Mouse (Mus musculus) liver, embryonic 14.5 days (tissue): ENCODE measurements at regions not wholly inside any gene's neighbourhood (a gene's known extent, or its start where the extent isn't known, plus 50 kb on each side); places are given as distances from the start of the nearest gene placed in this dataset.

ENCODE experiments used
- ATAC-seq: fragments of 200-750 bp; cut with Nextera tagmentation; 2 replicates; pipeline ENCODE4 v1.8.0; 2017; ENCODE audit warnings: moderate number of reproducible peaks, mild to moderate bottlenecking, moderate library complexity; ENCODE audit not compliant: insufficient read depth
- DNase-seq, 3 experiments: peaks; one replicate each; pipeline ENCODE4 v3.0.0-alpha.2; 2012 to 2013; ENCODE audit warnings: low read depth in 3 of 3, low spot score in 3 of 3
- H3K27ac ChIP-seq: fragments of 300-500 bp; sonication (generic); 2 replicates; pipeline ENCODE4 v1.5.1; 2014; ENCODE audit warnings: moderate library complexity, mild to moderate bottlenecking, control low read depth, inconsistent platforms
- H3K27me3 ChIP-seq: fragments of 300-500 bp; sonication (generic); 2 replicates; pipeline ENCODE4 v1.6.1; 2014; ENCODE audit warnings: mild to moderate bottlenecking, low read length, moderate library complexity; ENCODE audit not compliant: control insufficient read depth, insufficient read depth
- H3K36me3 ChIP-seq: fragments of 300-500 bp; sonication (generic); replicated peaks from 2 replicates; pipeline ENCODE4 v1.6.1; 2014; ENCODE audit warnings: low read depth; ENCODE audit not compliant: control insufficient read depth, insufficient read depth
- H3K4me1 ChIP-seq, 2 experiments: fragments of 200-500 bp in 1 of 2; fragments of 300-500 bp in 1 of 2; sonication (generic) in 1 of 2; replicated peaks; 2 replicates each; pipeline ENCODE4 v1.6.1; 2012 to 2014; ENCODE audit warnings: antibody characterized with exemption in 1 of 2, inconsistent platforms in 1 of 2, low read length in 1 of 2; ENCODE audit not compliant: control insufficient read depth in 2 of 2, insufficient read depth in 2 of 2
- H3K4me2 ChIP-seq: fragments of 300-500 bp; sonication (generic); 2 replicates; pipeline ENCODE4 v1.6.1; 2014; ENCODE audit warnings: low read depth, mild to moderate bottlenecking, control low read depth, moderate library complexity
- H3K4me3 ChIP-seq, 2 experiments: fragments of 200-500 bp in 1 of 2; fragments of 300-500 bp in 1 of 2; sonication (generic) in 1 of 2; 2 replicates each; pipeline ENCODE4 v1.5.1; 2012 to 2014; ENCODE audit warnings: low read depth in 2 of 2, low read length in 2 of 2, mild to moderate bottlenecking in 2 of 2, control low read depth in 1 of 2, inconsistent platforms in 1 of 2, moderate library complexity in 1 of 2; ENCODE audit not compliant: insufficient read depth in 1 of 2
- H3K9ac ChIP-seq: fragments of 300-500 bp; sonication (generic); replicated peaks from 2 replicates; pipeline ENCODE4 v1.6.1; 2014; ENCODE audit warnings: mild to moderate bottlenecking, control low read depth, moderate library complexity
- H3K9me3 ChIP-seq: fragments of 300-500 bp; sonication (generic); 2 replicates; pipeline ENCODE4 v1.6.1; 2016; ENCODE audit warnings: low read length, mixed read lengths; ENCODE audit not compliant: control insufficient read depth
- CTCF ChIP-seq: IDR thresholded peaks from 2 replicates; pipeline ENCODE4 v1.5.1; 2016; ENCODE audit warnings: antibody characterized with exemption, low read depth, control low read depth
- EP300 ChIP-seq: IDR thresholded peaks from 2 replicates; pipeline ENCODE4 v1.6.1; 2016; ENCODE audit warnings: antibody characterized with exemption, low read depth
- whole genome bisulfite sequencing: fragments of 180-500 bp; shearing (Covaris S2); extraction: QIAGEN DNeasy Blood & Tissue Kit; methylation state at CpG from one replicate; pipeline ENCODE4 v1.1.7; 2014; ENCODE audit not compliant: insufficient replicate concordance; 5-methylcytosine and 5-hydroxymethylcytosine counted together

DNA sequence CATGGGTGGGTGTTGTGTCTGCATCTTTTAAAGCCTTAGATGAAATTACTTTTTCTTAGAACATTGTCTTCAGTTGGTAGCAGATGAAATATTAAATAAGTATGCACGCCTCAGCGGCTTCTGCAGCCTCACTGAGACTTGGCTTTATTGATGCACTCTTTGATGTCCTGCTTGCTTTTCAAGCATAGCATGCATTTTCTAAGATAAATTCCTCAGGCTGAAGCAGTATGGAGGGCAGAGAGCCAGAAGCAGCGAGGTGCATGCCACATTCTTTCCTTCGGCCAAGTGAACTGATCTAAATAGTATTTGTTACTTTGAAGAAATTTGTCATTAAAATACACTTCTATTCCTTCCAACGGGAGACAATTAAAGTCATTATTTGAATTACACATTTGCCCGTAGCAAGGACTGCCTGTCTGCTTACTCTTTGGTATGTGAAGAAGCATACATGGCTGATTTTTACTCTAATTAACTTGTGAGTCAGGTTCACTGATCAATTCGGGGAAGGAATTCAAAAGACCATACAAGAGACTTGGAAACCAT is 224.3 kb upstream of the Nrsn1 start:
- H3K9me3 ChIP-seq: no peaks in the 10 kb centered on the region
- WGBS: 50% methylated on average over 7 of the region's 7 CpGs
- no peaks in the 10 kb centered on the region for H3K36me3 ChIP-seq
- H3K4me2 ChIP-seq: no peak overlapping the region
- DNase-seq (no peak), ATAC-seq (no peak)
- no peak overlapping the region for H3K27ac ChIP-seq
- H3K4me3 ChIP-seq: no peak overlapping the region
- TF ChIP-seq EP300: no peak
- no peak for TF ChIP-seq CTCF
- no peaks in the 10 kb centered on the region for H3K27me3 ChIP-seq
- no peaks in the 10 kb centered on the region for H3K4me1 ChIP-seq
- no peak overlapping the region for H3K9ac ChIP-seq

DNA sequence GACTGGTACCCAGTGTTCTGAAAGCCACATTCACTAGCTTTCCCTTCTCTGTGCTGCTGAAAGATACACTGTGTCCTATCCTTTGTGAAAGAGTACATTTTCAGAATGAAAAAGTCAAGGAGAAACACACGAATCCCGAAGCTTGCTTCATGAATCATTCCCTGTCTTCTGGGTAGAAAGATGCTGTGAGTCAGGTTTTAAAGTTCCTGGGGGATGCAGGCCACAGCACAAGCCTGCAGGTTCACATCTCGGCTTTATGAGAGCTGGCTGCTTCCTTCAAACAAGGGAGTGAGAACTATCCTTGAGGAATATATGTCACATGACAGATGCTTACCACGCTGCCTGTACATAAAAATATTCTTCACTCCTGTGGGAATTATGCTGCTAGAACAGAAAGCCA is 219.7 kb upstream of the Nrsn1 start:
- H3K4me3 ChIP-seq: no peak overlapping the region
- H3K36me3 ChIP-seq: no peaks in the 10 kb centered on the region
- ATAC-seq (no peak), DNase-seq (no peak)
- H3K27me3 ChIP-seq: no peaks in the 10 kb centered on the region
- H3K27ac ChIP-seq: no peak overlapping the region
- no peak overlapping the region for H3K9ac ChIP-seq
- no peak for TF ChIP-seq CTCF
- TF ChIP-seq EP300: no peak
- H3K9me3 ChIP-seq: no peaks in the 10 kb centered on the region
- no peak overlapping the region for H3K4me2 ChIP-seq
- H3K4me1 ChIP-seq: no peaks in the 10 kb centered on the region
- WGBS: 41% methylated on average over 4 of the region's 4 CpGs

DNA sequence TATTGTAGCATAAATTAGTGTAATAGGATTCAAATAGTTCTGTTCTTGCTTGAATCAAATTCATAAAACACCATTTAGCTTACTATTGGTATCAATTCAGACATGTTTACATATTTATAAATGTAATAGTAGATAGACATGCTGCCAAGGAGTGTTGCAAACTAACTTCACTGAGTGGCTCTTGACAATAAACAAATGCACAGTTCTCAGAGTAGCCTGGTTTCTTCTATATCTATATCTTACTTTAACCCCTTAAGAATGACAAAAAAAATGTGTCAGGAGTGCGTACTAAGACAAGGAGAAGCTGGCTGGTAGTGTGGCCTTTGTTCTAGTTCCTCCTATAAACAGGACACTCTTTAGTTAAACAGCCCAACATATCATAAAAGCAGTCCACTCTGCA is 213.0 kb upstream of the Nrsn1 start:
- TF ChIP-seq CTCF: no peak
- no peak for TF ChIP-seq EP300
- no peaks in the 10 kb centered on the region for H3K4me1 ChIP-seq
- H3K9me3 ChIP-seq: no peaks in the 10 kb centered on the region
- no peak overlapping the region for H3K4me2 ChIP-seq
- no peak overlapping the region for H3K27ac ChIP-seq
- H3K4me3 ChIP-seq: no peak overlapping the region
- 61% methylated on average over 1 of the region's 1 CpGs for WGBS
- no peaks in the 10 kb centered on the region for H3K36me3 ChIP-seq
- no peak for DNase-seq
- no peak for ATAC-seq
- H3K9ac ChIP-seq: no peak overlapping the region
- H3K27me3 ChIP-seq: no peaks in the 10 kb centered on the region

DNA sequence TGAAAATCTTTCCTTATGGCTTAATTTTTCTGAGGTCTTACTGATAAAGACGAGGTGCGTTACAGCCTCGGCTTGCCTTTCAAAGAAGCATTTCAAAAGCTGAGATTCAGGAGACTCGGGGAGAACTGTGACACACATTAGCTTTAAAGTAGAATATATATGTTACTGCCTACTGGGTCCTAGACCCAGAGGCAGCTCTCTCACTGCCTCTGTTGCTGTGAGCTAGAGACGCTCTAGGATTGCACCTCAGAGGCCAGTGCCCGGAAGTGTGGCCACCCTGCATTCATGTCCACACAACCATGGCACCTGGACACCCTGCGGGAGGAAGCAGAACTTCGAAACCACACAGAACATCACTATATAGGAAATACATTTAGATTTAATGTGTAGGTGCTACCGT is 181.6 kb upstream of the Nrsn1 start:
- H3K9ac ChIP-seq: no peak overlapping the region
- ATAC-seq (no peak), DNase-seq (no peak)
- no peak overlapping the region for H3K4me3 ChIP-seq
- no peak overlapping the region for H3K27ac ChIP-seq
- no peaks in the 10 kb centered on the region for H3K36me3 ChIP-seq
- 60% methylated on average over 9 of the region's 9 CpGs for WGBS
- H3K27me3 ChIP-seq: no peaks in the 10 kb centered on the region
- H3K4me1 ChIP-seq: no peaks in the 10 kb centered on the region
- H3K4me2 ChIP-seq: no peak overlapping the region
- TF ChIP-seq EP300: no peak
- no peak for TF ChIP-seq CTCF
- no peaks in the 10 kb centered on the region for H3K9me3 ChIP-seq

DNA sequence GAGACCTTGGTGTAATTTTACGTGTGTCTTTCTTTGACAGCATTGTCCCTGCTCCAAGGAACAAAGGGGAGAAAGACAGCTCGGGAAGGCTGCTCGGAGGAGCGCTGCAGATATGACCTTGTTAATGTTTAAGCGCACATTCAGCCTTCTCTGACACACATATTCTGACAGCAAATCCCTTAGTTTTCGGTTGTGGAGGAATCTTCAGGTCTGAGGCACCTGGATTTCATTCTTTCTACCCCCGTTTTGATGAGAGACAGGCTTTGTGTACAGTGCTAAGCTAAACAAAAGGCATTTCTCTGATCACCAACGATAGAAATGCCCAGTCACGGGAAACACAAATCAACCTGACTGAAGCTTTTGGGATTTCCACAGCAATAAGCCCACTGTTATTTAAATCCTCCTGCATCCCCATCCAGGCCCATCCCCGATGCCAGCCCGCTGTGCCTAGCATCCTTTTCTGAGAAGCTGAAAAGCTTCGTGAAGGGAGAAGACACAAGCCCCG is 181.1 kb upstream of the Nrsn1 start:
- Histone ChIP-seq H3K27ac (no peak overlapping the region), H3K4me2 (no peak overlapping the region), H3K4me1 (no peaks in the 10 kb centered on the region), H3K27me3 (no peaks in the 10 kb centered on the region), H3K4me3 (no peak overlapping the region), H3K9me3 (no peaks in the 10 kb centered on the region), H3K36me3 (no peaks in the 10 kb centered on the region), H3K9ac (no peak overlapping the region)
- WGBS: 40% methylated on average over 13 of the region's 13 CpGs
- ATAC-seq (no peak), DNase-seq (no peak)
- TF ChIP-seq CTCF (no peak), EP300 (no peak)
